Mouse (Mus musculus) erythroblast, embryonic 14.5 days (primary cell): ENCODE data around the gene Adck2.

ENCODE experiments used
- GATA1 ChIP-seq: IDR thresholded peaks from 2 replicates; pipeline ENCODE4 v1.6.1; 2012; ENCODE audit warnings: low read length, inconsistent platforms, mixed read lengths
- TAL1 ChIP-seq: IDR thresholded peaks from 3 replicates; pipeline ENCODE4 v1.6.1; 2012; ENCODE audit warnings: low read length, inconsistent platforms, mixed read lengths

GRCm38 (mm10) chr6:39527811-39528210 lies 45.9 kb upstream of the Adck2 start:
- TF ChIP-seq GATA1: no peak
- TF ChIP-seq TAL1: no peak
